Mouse (Mus musculus) B cell, adult 67 days (primary cell): Measurements from ENCODE around the gene Gm20855. TPM values are rescaled to one million over a fixed set of nuclear protein-coding genes. Genes with fewer than 3 reads are reported as not detected.

Experiments
- total RNA-seq, 2 experiments: library from RNA; stranded (reverse); gene quantifications; 4 replicates each; pipeline ENCODE4 v1.2.4; 2023

Gm20855 gene
- not detected for total RNA-seq

GRCm38 (mm10) chrY:35131733-35132132 lies at the start of gene Gm20855:
Gene Gm20855, minus strand, starts transcription at chrY:35131833.

